Mouse (Mus musculus) neural tube, embryonic 11.5 days (tissue): Measurements from ENCODE around the gene Pip5k1a. TPM values are rescaled to one million over a fixed set of nuclear protein-coding genes. Genes with fewer than 3 reads are reported as not detected.
"Not testable (repeated sequence)": the region's sequence is repeated elsewhere in the genome, so short reads cannot be mapped to it uniquely, and the experiment has no call there.

Experiments used
- ATAC-seq: fragments of 200-750 bp; cut with Nextera tagmentation; 2 replicates; pipeline ENCODE4 v1.8.0; 2017; ENCODE audit warnings: moderate number of reproducible peaks, mild to moderate bottlenecking, moderate TSS enrichment, moderate library complexity; ENCODE audit not compliant: insufficient read depth, low FRiP score, low TSS enrichment
- DNase-seq: peaks from one replicate; pipeline ENCODE4 v3.0.0-alpha.2; 2015; ENCODE audit warnings: low spot score
- H3K27ac ChIP-seq: fragments of 300-500 bp; sonication (generic); 2 replicates; pipeline ENCODE4 v1.5.1; 2014; ENCODE audit warnings: low read depth, mild to moderate bottlenecking, low read length
- H3K27me3 ChIP-seq: fragments of 300-500 bp; sonication (generic); 2 replicates; pipeline ENCODE4 v1.6.1; 2014; ENCODE audit warnings: mild to moderate bottlenecking, low read length, mixed read lengths; ENCODE audit not compliant: control insufficient read depth, insufficient read depth
- H3K36me3 ChIP-seq: fragments of 300-500 bp; sonication (generic); 2 replicates; pipeline ENCODE4 v1.6.1; 2014; ENCODE audit warnings: mild to moderate bottlenecking, low read length, moderate library complexity, mixed read lengths; ENCODE audit not compliant: control insufficient read depth, insufficient read depth
- H3K4me1 ChIP-seq: fragments of 300-500 bp; sonication (generic); 2 replicates; pipeline ENCODE4 v1.6.1; 2014; ENCODE audit warnings: low read length, mixed read lengths; ENCODE audit not compliant: control insufficient read depth, insufficient read depth
- H3K4me2 ChIP-seq: fragments of 300-500 bp; sonication (generic); 2 replicates; pipeline ENCODE4 v1.6.1; 2014; ENCODE audit warnings: low read depth, mild to moderate bottlenecking, moderate library complexity
- H3K4me3 ChIP-seq: fragments of 300-500 bp; sonication (generic); 2 replicates; pipeline ENCODE4 v1.5.1; 2014; ENCODE audit warnings: low read depth, low read length
- H3K9ac ChIP-seq: fragments of 300-500 bp; sonication (generic); 2 replicates; pipeline ENCODE4 v1.6.1; 2014; ENCODE audit warnings: mild to moderate bottlenecking, low read length
- H3K9me3 ChIP-seq: fragments of 300-500 bp; sonication (generic); 2 replicates; pipeline ENCODE4 v1.6.1; 2016; ENCODE audit warnings: low read length; ENCODE audit not compliant: control insufficient read depth
- WGBS: fragments of 180-500 bp; shearing (Covaris S2); extraction: QIAGEN DNeasy Blood & Tissue Kit; methylation state at CpG from one replicate; pipeline ENCODE4 v1.1.7; 2014; 5-methylcytosine and 5-hydroxymethylcytosine counted together
- polyA plus RNA-seq: library from polyadenylated mRNA; unstranded; fragments of >200 nt; fragmentation: Nextera tagmentation; extraction: Ambion mirVana; gene quantifications from 2 replicates; pipeline ENCODE4 v1.2.1, GENCODE M21; 2014

Pip5k1a gene
- polyA plus RNA-seq, 1 experiment from 2014 or later = 13.4 TPM

GRCm38 (mm10) chr3:95042838-95043229, 63.9 kb downstream of the Pip5k1a start:
- Histone ChIP-seq H3K36me3 (no peaks in the 10 kb centered on the region; the same call in 1 of the 2 replicates), H3K4me2 (peak overlapping the region; percentile 39), H3K4me1 (peaks cover 5% of the 10 kb centered on the region), H3K4me3 (peak overlapping the region; percentile 69), H3K27me3 (no peaks in the 10 kb centered on the region), H3K9me3 (no peaks in the 10 kb centered on the region), H3K9ac (no peak overlapping the region), H3K27ac (no peak overlapping the region)
- DNase-seq = no peak
- peak; percentile 38 for ATAC-seq
- 31% methylated on average over 7 of the region's 7 CpGs for WGBS

- Histone ChIP-seq H3K4me3 (peak within 1 kb of the TSS; percentile 69), H3K27ac (no peak within 1 kb of the TSS), H3K27me3 (no peaks in the 10 kb centered on the region), H3K9me3 (no peaks in the 10 kb centered on the region), H3K4me2 (peak within 1 kb of the TSS; percentile 57), H3K9ac (peak within 1 kb of the TSS; percentile 73), H3K4me1 (peaks cover 5% of the 10 kb centered on the region), H3K36me3 (no peaks in the 10 kb centered on the region; the same call in 1 of the 2 replicates)
- ATAC-seq (peak; percentile 99), DNase-seq (peak; percentile 98)
- under 1% methylated on average over 36 of the region's 36 CpGs for WGBS
Measured at GRCm38 (mm10) chr3:95042166-95042837, 64.4 kb downstream of the Pip5k1a start, which contains the start of gene Psmd4. Gene Psmd4 (minus strand): TSS chr3:95042614.

GRCm38 (mm10) chr3:95041625-95042024, 65.1 kb downstream of the Pip5k1a start:
- 14% methylated on average over 3 of the region's 3 CpGs for WGBS
- no peak overlapping the region for H3K27ac ChIP-seq
- no peaks in the 10 kb centered on the region; the same call in 1 of the 2 replicates for H3K36me3 ChIP-seq
- peak overlapping the region; percentile 73 for H3K9ac ChIP-seq
- ATAC-seq (no peak), DNase-seq (no peak)
- peak overlapping the region; percentile 57 for H3K4me2 ChIP-seq
- peaks cover 5% of the 10 kb centered on the region for H3K4me1 ChIP-seq
- H3K4me3 ChIP-seq = peak overlapping the region; percentile 69
- H3K27me3 ChIP-seq = no peaks in the 10 kb centered on the region
- H3K9me3 ChIP-seq = no peaks in the 10 kb centered on the region

- ATAC-seq = no peak
- DNase-seq = no peak
- H3K27ac ChIP-seq = no peak overlapping the region
- no peaks in the 10 kb centered on the region for H3K9me3 ChIP-seq
- H3K27me3 ChIP-seq = no peaks in the 10 kb centered on the region
- H3K9ac ChIP-seq = no peak overlapping the region
- no peak overlapping the region for H3K4me2 ChIP-seq
- 75% methylated on average over 3 of the region's 3 CpGs for whole genome bisulfite sequencing
- H3K36me3 ChIP-seq = peaks cover 21% of the 10 kb centered on the region
- no peak overlapping the region for H3K4me3 ChIP-seq
- no peaks in the 10 kb centered on the region; the same call in 1 of the 2 replicates for H3K4me1 ChIP-seq
Measured at GRCm38 (mm10) chr3:95029953-95030352, 76.8 kb downstream of the Pip5k1a start.

- H3K36me3 ChIP-seq = peaks cover 18% of the 10 kb centered on the region
- WGBS = 86% methylated on average over 3 of the region's 3 CpGs
- not testable (repeated sequence) for ATAC-seq
Measured at GRCm38 (mm10) chr3:95029291-95029827, 77.4 kb downstream of the Pip5k1a start.

GRCm38 (mm10) chr3:95028603-95029002, 78.1 kb downstream of the Pip5k1a start:
- Histone ChIP-seq H3K4me1 (no peaks in the 10 kb centered on the region; the same call in 1 of the 2 replicates), H3K4me3 (no peak overlapping the region), H3K9me3 (no peaks in the 10 kb centered on the region), H3K27ac (no peak overlapping the region), H3K9ac (no peak overlapping the region), H3K27me3 (no peaks in the 10 kb centered on the region), H3K4me2 (no peak overlapping the region), H3K36me3 (peaks cover 14% of the 10 kb centered on the region)
- ATAC-seq = no peak
- DNase-seq = no peak
- 90% methylated on average over 3 of the region's 3 CpGs for WGBS

More at GRCm38 (mm10) chr3:95029291-95029827, 77.4 kb downstream of the Pip5k1a start:
- not testable (repeated sequence) for H3K9ac ChIP-seq, H3K27ac ChIP-seq, H3K4me1 ChIP-seq, DNase-seq, H3K4me3 ChIP-seq, H3K9me3 ChIP-seq, H3K4me2 ChIP-seq, H3K27me3 ChIP-seq

GRCm38 (mm10) chr3:95027701-95028100, 79.0 kb downstream of the Pip5k1a start:
- Histone ChIP-seq H3K36me3 (peaks cover 6% of the 10 kb centered on the region; the same call in 1 of the 2 replicates), H3K4me3 (no peak overlapping the region), H3K4me1 (no peaks in the 10 kb centered on the region; the same call in 1 of the 2 replicates), H3K9ac (no peak overlapping the region), H3K4me2 (no peak overlapping the region), H3K27ac (no peak overlapping the region), H3K9me3 (no peaks in the 10 kb centered on the region), H3K27me3 (no peaks in the 10 kb centered on the region)
- WGBS = 59% methylated on average over 5 of the region's 5 CpGs
- DNase-seq = no peak
- no peak for ATAC-seq

GRCm38 (mm10) chr3:95027057-95027645, 79.6 kb downstream of the Pip5k1a start:
- Histone ChIP-seq H3K4me3 (no peak overlapping the region), H3K4me1 (no peaks in the 10 kb centered on the region; the same call in 1 of the 2 replicates), H3K27me3 (no peaks in the 10 kb centered on the region), H3K36me3 (peaks cover 4% of the 10 kb centered on the region; the same call in 1 of the 2 replicates), H3K27ac (no peak overlapping the region), H3K4me2 (no peak overlapping the region), H3K9ac (no peak overlapping the region), H3K9me3 (no peaks in the 10 kb centered on the region)
- WGBS = 53% methylated on average over 5 of the region's 5 CpGs
- DNase-seq (no peak), ATAC-seq (no peak)
